Comparison of ENCODE assay signal across 38 mouse cellular contexts in the genomic region with DNA sequence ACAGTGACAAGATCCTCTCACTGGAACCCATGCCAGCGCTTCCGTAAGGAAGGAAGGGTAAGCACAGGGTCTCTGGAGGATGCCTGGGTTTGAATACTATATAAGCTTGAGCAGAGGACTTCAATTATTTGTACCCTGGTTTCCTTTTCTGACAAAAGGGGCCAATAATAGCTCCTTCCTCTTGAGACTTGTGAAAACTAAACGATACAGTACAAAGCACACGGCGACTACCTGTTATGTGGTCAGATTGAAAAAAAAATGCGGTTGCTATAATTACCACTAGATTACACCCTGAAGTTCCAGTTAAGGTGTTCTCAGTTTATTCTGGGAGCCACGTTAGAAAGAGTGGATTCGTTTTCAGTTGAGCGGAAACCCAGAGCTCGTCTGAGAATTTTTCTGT. TPM values are rescaled to one million over a fixed set of nuclear protein-coding genes. Genes with fewer than 3 reads are reported as not detected.
DNase-seq lines count a peak whose midpoint lies in the region; ATAC-seq lines count a peak whose summit lies in the region.
"Had no signal": no experiment of that assay in that cellular context is flagged by ENCODE, and none has a peak within 500 bp of the region (broad histone marks: within the 10 kb centered on the region; RNA-seq: fewer than 3 reads in every experiment).

No protein-coding gene starts in this region.

- peak; percentile 32 for ATAC-seq in CD4-positive, CD25-positive, alpha-beta regulatory T cell, adult 4 months
- ATAC-seq: forebrain, postnatal 0 days; hindbrain, postnatal 0 days; liver, embryonic 12.5 days; liver, postnatal 0 days; lung, postnatal 0 days; midbrain, embryonic 16.5 days; Patski had no signal

- no peaks in the 10 kb centered on the region for H3K27me3 ChIP-seq in splenic B cell, adult 2 months (ENCODE audit: control insufficient read depth, insufficient read depth, low read length, poor library complexity, severe bottlenecking)
- H3K27me3 ChIP-seq: forebrain, embryonic 12.5 days; heart, embryonic 15.5 days; hindbrain, embryonic 12.5 days; neural tube, embryonic 12.5 days had no signal

- no peaks in the 10 kb centered on the region for H3K36me3 ChIP-seq in splenic B cell, adult 2 months (ENCODE audit: control insufficient read depth, insufficient read depth, low read length, poor library complexity, severe bottlenecking)
- H3K36me3 ChIP-seq: forebrain, embryonic 12.5 days; G1E; heart, embryonic 10.5 days; heart, embryonic 15.5 days; hindbrain, embryonic 12.5 days; liver, embryonic 12.5 days; neural tube, embryonic 12.5 days had no signal

- DNase-seq in lung, postnatal 25 days (ENCODE audit: low spot score), result peak; percentile 14
- no peak for DNase-seq in lung, adult 18-20 months
- DNase-seq in induced T-regulatory cell, adult 2 months (ENCODE audit: low read depth), result peak; percentile 28
- DNase-seq in splenic B cell, adult 2 months (ENCODE audit: low read depth, low spot score), result peak; percentile 50
- no peak for DNase-seq in lung, postnatal 14 days
- no peak for DNase-seq in kidney, postnatal 4 days
- DNase-seq: adrenal gland, postnatal 25 days; cerebellum, adult 18-20 months; cerebellum, postnatal 10 days; forebrain, postnatal 0 days; gastrocnemius, postnatal 14 days; heart, postnatal 36 days; kidney, adult 18-20 months; layer of hippocampus, postnatal 36 days; left cerebral cortex, postnatal 4 days; liver, postnatal 0 days; thymus, adult 2 months; thymus, postnatal 4 days had no signal

RNA-seq across cellular contexts. Expression of gene Tex50, which starts 2.6 kb away (rescaled TPM):
- not detected for polyA plus RNA-seq in CD4-positive, CD25-positive, alpha-beta regulatory T cell, adult 4 months (2017; shearing (Covaris generic))
- polyA plus RNA-seq: cortical plate, adult 2 months; embryonic facial prominence, embryonic 14.5 days; erythroblast, embryonic 14.5 days; G1E; hindbrain, embryonic 12.5 days; large intestine, adult 2 months; limb, embryonic 14.5 days; liver, embryonic 12.5 days; liver, postnatal 0 days; lung, postnatal 0 days; midbrain, embryonic 11.5 days; Patski; small intestine, adult 2 months; stomach, postnatal 0 days; thymus, adult 2 months had no signal

RNA-seq across cellular contexts. Expression of gene Ankrd45, which starts 14.1 kb away (rescaled TPM):
- polyA plus RNA-seq in CD4-positive, CD25-positive, alpha-beta regulatory T cell, adult 4 months (2017; shearing (Covaris generic)), result not detected
- polyA plus RNA-seq: erythroblast, embryonic 14.5 days; G1E; liver, embryonic 12.5 days; liver, postnatal 0 days; small intestine, adult 2 months had no signal

RNA-seq across cellular contexts. Expression of gene Klhl20, which starts 25.2 kb away (rescaled TPM):
- 10 to 100 TPM; 36.2 to 40.5 TPM for polyA plus RNA-seq in CD4-positive, CD25-positive, alpha-beta regulatory T cell, adult 4 months (2017; shearing (Covaris generic))

Comparison
In these comparisons a context has a peak if more than half of its experiments do, and no peak if none do; other contexts are left out.
1. DNase-seq: peak in lung, postnatal 25 days (single experiment), induced T-regulatory cell, adult 2 months (single experiment) and splenic B cell, adult 2 months (single experiment); none in lung, adult 18-20 months (0 of 2), lung, postnatal 14 days (single experiment) and kidney, postnatal 4 days (0 of 2).